Mouse (Mus musculus) midbrain, embryonic 14.5 days (tissue): ENCODE results near the gene Cd6. TPM values are rescaled to one million over a fixed set of nuclear protein-coding genes. Genes with fewer than 3 reads are reported as not detected.
A peak's percentile ranks its signal among the peaks of the same experiment; 100 is the strongest.

Experiments used
- ATAC-seq: fragments of 200-750 bp; cut with Nextera tagmentation; 2 replicates; pipeline ENCODE4 v1.8.0; 2017; ENCODE audit warnings: moderate number of reproducible peaks, moderate library complexity; ENCODE audit not compliant: low FRiP score, low TSS enrichment
- DNase-seq: peaks from one replicate; pipeline ENCODE4 v3.0.0-alpha.2; 2015
- H3K27ac ChIP-seq: fragments of 300-500 bp; sonication (generic); replicated peaks from 2 replicates; pipeline ENCODE4 v1.5.1; 2014; ENCODE audit warnings: mild to moderate bottlenecking, low read depth, low read length, moderate library complexity
- H3K27me3 ChIP-seq: fragments of 300-500 bp; sonication (generic); 2 replicates; pipeline ENCODE4 v1.6.1; 2014; ENCODE audit warnings: low read length, control low read depth, mixed read lengths; ENCODE audit not compliant: control insufficient read depth, insufficient read depth
- H3K36me3 ChIP-seq: fragments of 300-500 bp; sonication (generic); 2 replicates; pipeline ENCODE4 v1.6.1; 2014; ENCODE audit warnings: low read length, control low read depth; ENCODE audit not compliant: control insufficient read depth, insufficient read depth
- H3K4me1 ChIP-seq: fragments of 300-500 bp; sonication (generic); 2 replicates; pipeline ENCODE4 v1.6.1; 2014; ENCODE audit warnings: mild to moderate bottlenecking, antibody characterized with exemption, low read length, control low read depth; ENCODE audit not compliant: control insufficient read depth, insufficient read depth
- H3K4me2 ChIP-seq: fragments of 300-500 bp; sonication (generic); 2 replicates; pipeline ENCODE4 v1.6.1; 2014; ENCODE audit warnings: mild to moderate bottlenecking, low read length, moderate library complexity
- H3K4me3 ChIP-seq: fragments of 300-500 bp; sonication (generic); replicated peaks from 2 replicates; pipeline ENCODE4 v1.5.1; 2014; ENCODE audit warnings: low read depth, low read length
- H3K9ac ChIP-seq: fragments of 300-500 bp; sonication (generic); replicated peaks from 2 replicates; pipeline ENCODE4 v1.6.1; 2014; ENCODE audit warnings: mild to moderate bottlenecking, low read length, moderate library complexity
- H3K9me3 ChIP-seq: fragments of 300-500 bp; sonication (generic); 2 replicates; pipeline ENCODE4 v1.6.1; 2016; ENCODE audit warnings: low read length, control low read depth, mixed read lengths; ENCODE audit not compliant: control insufficient read depth
- WGBS: fragments of 180-500 bp; shearing (Covaris S2); extraction: QIAGEN DNeasy Blood & Tissue Kit; methylation state at CpG from one replicate; pipeline ENCODE4 v1.1.7; 2014; 5-methylcytosine and 5-hydroxymethylcytosine counted together
- polyA plus RNA-seq: library from polyadenylated mRNA; unstranded; fragments of >200 nt; fragmentation: Nextera tagmentation; extraction: Ambion mirVana; gene quantifications from 2 replicates; pipeline ENCODE4 v1.2.1, GENCODE M21; 2014

Gene Cd6
- polyA plus RNA-seq, 1 experiment from 2014 or later, result not detected

GRCm38 (mm10) chr19:10867946-10868622 is 38.2 kb upstream of the Cd6 start:
- Histone ChIP-seq H3K9me3 (no peaks in the 10 kb centered on the region), H3K4me3 (peak overlapping the region; percentile 97), H3K27ac (0 out of 2 replicates have a peak overlapping the region, but pooled peaks have one; percentile 86), H3K36me3 (peaks cover 60% of the 10 kb centered on the region), H3K4me2 (peak overlapping the region; percentile 78), H3K4me1 (peaks cover 21% of the 10 kb centered on the region), H3K9ac (peak overlapping the region; percentile 81), H3K27me3 (no peaks in the 10 kb centered on the region)
- 29% methylated on average over 5 of the region's 5 CpGs for WGBS
- DNase-seq (no peak), ATAC-seq (no peak)

GRCm38 (mm10) chr19:10866351-10866750 is 36.5 kb upstream of the Cd6 start:
- ATAC-seq, result no peak
- Histone ChIP-seq H3K4me3 (no peak overlapping the region), H3K9ac (no peak overlapping the region), H3K4me2 (no peak overlapping the region), H3K27ac (no peak overlapping the region), H3K36me3 (peaks cover 60% of the 10 kb centered on the region), H3K27me3 (no peaks in the 10 kb centered on the region), H3K4me1 (peaks cover 21% of the 10 kb centered on the region), H3K9me3 (no peaks in the 10 kb centered on the region)
- no peak for DNase-seq
- 93% methylated on average over 13 of the region's 13 CpGs for WGBS

- Histone ChIP-seq H3K27ac (no peak overlapping the region), H3K4me1 (no peaks in the 10 kb centered on the region), H3K4me2 (no peak overlapping the region), H3K4me3 (no peak overlapping the region), H3K27me3 (no peaks in the 10 kb centered on the region), H3K36me3 (peaks cover 95% of the 10 kb centered on the region), H3K9me3 (no peaks in the 10 kb centered on the region), H3K9ac (no peak overlapping the region)
- 50% methylated on average over 22 of the region's 22 CpGs for WGBS
- DNase-seq, result no peak
- ATAC-seq, result no peak
Measured at GRCm38 (mm10) chr19:10860072-10860497, 30.2 kb upstream of the Cd6 start.

- Histone ChIP-seq H3K27me3 (no peaks in the 10 kb centered on the region), H3K27ac (no peak overlapping the region), H3K4me2 (no peak overlapping the region), H3K4me3 (no peak overlapping the region), H3K9ac (no peak overlapping the region), H3K4me1 (no peaks in the 10 kb centered on the region), H3K9me3 (no peaks in the 10 kb centered on the region), H3K36me3 (peaks cover 60% of the 10 kb centered on the region)
- 56% methylated on average over 2 of the region's 2 CpGs for WGBS
- ATAC-seq, result 0 out of 2 replicates have a peak, but pooled peaks have one; percentile 1
- no peak for DNase-seq
Measured at GRCm38 (mm10) chr19:10856520-10856919, 26.7 kb upstream of the Cd6 start.

- H3K4me3 ChIP-seq, result no peak overlapping the region
- ATAC-seq (no peak), DNase-seq (no peak)
- H3K36me3 ChIP-seq, result peaks cover 49% of the 10 kb centered on the region
- no peaks in the 10 kb centered on the region for H3K9me3 ChIP-seq
- no peak overlapping the region for H3K27ac ChIP-seq
- no peak overlapping the region for H3K4me2 ChIP-seq
- WGBS, result 95% methylated on average over 3 of the region's 3 CpGs
- H3K4me1 ChIP-seq, result no peaks in the 10 kb centered on the region
- no peak overlapping the region for H3K9ac ChIP-seq
- no peaks in the 10 kb centered on the region for H3K27me3 ChIP-seq
Measured at GRCm38 (mm10) chr19:10855422-10855821, 25.6 kb upstream of the Cd6 start.

GRCm38 (mm10) chr19:10847311-10848087 is 17.6 kb upstream of the Cd6 start:
- Histone ChIP-seq H3K9me3 (no peaks in the 10 kb centered on the region), H3K9ac (no peak overlapping the region), H3K4me1 (no peaks in the 10 kb centered on the region), H3K4me2 (no peak overlapping the region), H3K4me3 (no peak overlapping the region), H3K27me3 (no peaks in the 10 kb centered on the region), H3K27ac (no peak overlapping the region), H3K36me3 (no peaks in the 10 kb centered on the region)
- WGBS, result 54% methylated on average over 3 of the region's 3 CpGs
- DNase-seq (no peak), ATAC-seq (no peak)

- H3K9ac ChIP-seq, result no peak overlapping the region
- no peaks in the 10 kb centered on the region for H3K27me3 ChIP-seq
- no peak overlapping the region for H3K27ac ChIP-seq
- no peak overlapping the region for H3K4me3 ChIP-seq
- WGBS, result 63% methylated on average over 7 of the region's 7 CpGs
- no peaks in the 10 kb centered on the region for H3K36me3 ChIP-seq
- no peak overlapping the region for H3K4me2 ChIP-seq
- no peaks in the 10 kb centered on the region for H3K9me3 ChIP-seq
- no peaks in the 10 kb centered on the region for H3K4me1 ChIP-seq
- ATAC-seq (no peak), DNase-seq (no peak)
Measured at GRCm38 (mm10) chr19:10846150-10846549, 16.3 kb upstream of the Cd6 start.

- ATAC-seq, result no peak
- Histone ChIP-seq H3K36me3 (no peaks in the 10 kb centered on the region), H3K4me1 (no peaks in the 10 kb centered on the region), H3K9ac (no peak overlapping the region), H3K27ac (no peak overlapping the region), H3K27me3 (no peaks in the 10 kb centered on the region), H3K4me2 (no peak overlapping the region), H3K4me3 (no peak overlapping the region), H3K9me3 (no peaks in the 10 kb centered on the region)
- WGBS, result 86% methylated on average over 3 of the region's 3 CpGs
- DNase-seq, result no peak
Measured at GRCm38 (mm10) chr19:10845454-10845853, 15.6 kb upstream of the Cd6 start.

- no peak overlapping the region for H3K4me2 ChIP-seq
- 88% methylated on average over 5 of the region's 5 CpGs for WGBS
- no peak overlapping the region for H3K27ac ChIP-seq
- DNase-seq (no peak), ATAC-seq (no peak)
- H3K9me3 ChIP-seq, result no peaks in the 10 kb centered on the region
- H3K36me3 ChIP-seq, result no peaks in the 10 kb centered on the region
- no peak overlapping the region for H3K9ac ChIP-seq
- no peaks in the 10 kb centered on the region for H3K4me1 ChIP-seq
- H3K4me3 ChIP-seq, result no peak overlapping the region
- no peaks in the 10 kb centered on the region for H3K27me3 ChIP-seq
Measured at GRCm38 (mm10) chr19:10844206-10844605, 14.3 kb upstream of the Cd6 start.
